Mouse (Mus musculus) hindbrain, embryonic 16.5 days (tissue): Measurements from ENCODE around the gene Gnat2. TPM values are rescaled to one million over a fixed set of nuclear protein-coding genes. Genes with fewer than 3 reads are reported as not detected.

Source experiments
- ATAC-seq: fragments of 200-750 bp; cut with Nextera tagmentation; 2 replicates; pipeline ENCODE4 v1.8.0; 2017; ENCODE audit warnings: moderate TSS enrichment, moderate library complexity
- H3K27ac ChIP-seq: fragments of 300-500 bp; sonication (generic); 2 replicates; pipeline ENCODE4 v1.5.1; 2014; ENCODE audit warnings: low read depth, mild to moderate bottlenecking, control low read depth, low read length, moderate library complexity
- H3K27me3 ChIP-seq: fragments of 300-500 bp; sonication (generic); replicated peaks from 2 replicates; pipeline ENCODE4 v1.6.1; 2014; ENCODE audit warnings: low read length; ENCODE audit not compliant: control insufficient read depth, insufficient read depth
- H3K36me3 ChIP-seq: fragments of 300-500 bp; sonication (generic); 2 replicates; pipeline ENCODE4 v1.6.1; 2014; ENCODE audit warnings: mild to moderate bottlenecking, low read length, moderate library complexity, mixed read lengths; ENCODE audit not compliant: control insufficient read depth, insufficient read depth
- H3K4me1 ChIP-seq: fragments of 300-500 bp; sonication (generic); 2 replicates; pipeline ENCODE4 v1.6.1; 2014; ENCODE audit warnings: low read depth, low read length; ENCODE audit not compliant: control insufficient read depth, insufficient read depth
- H3K4me2 ChIP-seq: fragments of 300-500 bp; sonication (generic); 2 replicates; pipeline ENCODE4 v1.6.1; 2014; ENCODE audit warnings: mild to moderate bottlenecking, low read length, control low read depth, moderate library complexity
- H3K4me3 ChIP-seq: fragments of 300-500 bp; sonication (generic); 2 replicates; pipeline ENCODE4 v1.5.1; 2014; ENCODE audit warnings: mild to moderate bottlenecking, low read length, control low read depth, moderate library complexity
- H3K9ac ChIP-seq: fragments of 300-500 bp; sonication (generic); 2 replicates; pipeline ENCODE4 v1.6.1; 2014; ENCODE audit warnings: low read depth, mild to moderate bottlenecking, control low read depth, low read length, moderate library complexity
- H3K9me3 ChIP-seq: fragments of 300-500 bp; sonication (generic); 2 replicates; pipeline ENCODE4 v1.6.1; 2014; ENCODE audit warnings: mild to moderate bottlenecking, low read length, moderate library complexity; ENCODE audit not compliant: control insufficient read depth
- WGBS: fragments of 180-500 bp; shearing (Covaris S2); extraction: QIAGEN DNeasy Blood & Tissue Kit; methylation state at CpG from one replicate; pipeline ENCODE4 v1.1.7; 2014; 5-methylcytosine and 5-hydroxymethylcytosine counted together
- polyA plus RNA-seq: library from polyadenylated mRNA; unstranded; fragments of >200 nt; fragmentation: Nextera tagmentation; extraction: Ambion mirVana; gene quantifications from 2 replicates; pipeline ENCODE4 v1.2.1, GENCODE M21; 2015

Gnat2 gene
- polyA plus RNA-seq, 1 experiment from 2014 or later = 0.28 TPM

GRCm38 (mm10) chr3:108067370-108067934, 25.1 kb upstream of the Gnat2 start:
- Histone ChIP-seq H3K4me3 (no peak overlapping the region), H3K27me3 (0 out of 2 replicates have a peak, but pooled peaks cover 2% of the 10 kb centered on the region), H3K9me3 (no peaks in the 10 kb centered on the region), H3K27ac (no peak overlapping the region), H3K4me2 (no peak overlapping the region), H3K9ac (no peak overlapping the region), H3K36me3 (no peaks in the 10 kb centered on the region), H3K4me1 (no peaks in the 10 kb centered on the region)
- ATAC-seq = no peak
- 63% methylated on average over 6 of the region's 6 CpGs for WGBS

- peaks cover 7% of the 10 kb centered on the region; the same call in 1 of the 2 replicates for H3K4me1 ChIP-seq
Measured at GRCm38 (mm10) chr3:108068826-108069225, 23.8 kb upstream of the Gnat2 start.

GRCm38 (mm10) chr3:108069231-108069870, 23.2 kb upstream of the Gnat2 start:
- Histone ChIP-seq H3K36me3 (0 out of 2 replicates have a peak, but pooled peaks cover 2% of the 10 kb centered on the region), H3K4me2 (no peak overlapping the region), H3K9me3 (no peaks in the 10 kb centered on the region), H3K27me3 (no peaks in the 10 kb centered on the region), H3K4me1 (peaks cover 7% of the 10 kb centered on the region; the same call in 1 of the 2 replicates), H3K4me3 (no peak overlapping the region), H3K27ac (no peak overlapping the region), H3K9ac (no peak overlapping the region)
- WGBS = 86% methylated on average over 13 of the region's 13 CpGs
- no peak for ATAC-seq

More at GRCm38 (mm10) chr3:108068826-108069225, 23.8 kb upstream of the Gnat2 start:
- no peaks in the 10 kb centered on the region for H3K36me3 ChIP-seq
- 37% methylated on average over 1 of the region's 1 CpGs for WGBS
- ATAC-seq = no peak
- no peak overlapping the region for H3K4me2 ChIP-seq
- H3K27me3 ChIP-seq = 0 out of 2 replicates have a peak, but pooled peaks cover 2% of the 10 kb centered on the region
- no peak overlapping the region for H3K9ac ChIP-seq
- H3K9me3 ChIP-seq = no peaks in the 10 kb centered on the region
- H3K4me3 ChIP-seq = no peak overlapping the region
- H3K27ac ChIP-seq = no peak overlapping the region

- H3K27me3 ChIP-seq = no peaks in the 10 kb centered on the region
- H3K4me1 ChIP-seq = peaks cover 7% of the 10 kb centered on the region; the same call in 1 of the 2 replicates
- H3K36me3 ChIP-seq = peaks cover 14% of the 10 kb centered on the region
- no peaks in the 10 kb centered on the region for H3K9me3 ChIP-seq
- no peak overlapping the region for H3K27ac ChIP-seq
- ATAC-seq = no peak
- no peak overlapping the region for H3K4me3 ChIP-seq
- no peak overlapping the region for H3K4me2 ChIP-seq
- H3K9ac ChIP-seq = no peak overlapping the region
- 69% methylated on average over 10 of the region's 10 CpGs for WGBS
Measured at GRCm38 (mm10) chr3:108070295-108071293, 22.0 kb upstream of the Gnat2 start.

GRCm38 (mm10) chr3:108072983-108073569, 19.5 kb upstream of the Gnat2 start:
- H3K27ac ChIP-seq = no peak overlapping the region
- 64% methylated on average over 9 of the region's 10 CpGs for WGBS
- H3K4me3 ChIP-seq = no peak overlapping the region
- ATAC-seq = peak; percentile 40; the same call in 1 of the 2 replicates
- H3K27me3 ChIP-seq = no peaks in the 10 kb centered on the region
- H3K4me1 ChIP-seq = peaks cover 7% of the 10 kb centered on the region; the same call in 1 of the 2 replicates
- no peak overlapping the region for H3K4me2 ChIP-seq
- no peaks in the 10 kb centered on the region for H3K9me3 ChIP-seq
- peaks cover 35% of the 10 kb centered on the region for H3K36me3 ChIP-seq
- H3K9ac ChIP-seq = no peak overlapping the region

- Histone ChIP-seq H3K4me1 (peaks cover 10% of the 10 kb centered on the region; the same call in 1 of the 2 replicates), H3K9ac (no peak overlapping the region), H3K27me3 (no peaks in the 10 kb centered on the region), H3K4me2 (no peak overlapping the region), H3K9me3 (no peaks in the 10 kb centered on the region), H3K4me3 (no peak overlapping the region), H3K36me3 (peaks cover 37% of the 10 kb centered on the region), H3K27ac (no peak overlapping the region)
- WGBS = 94% methylated on average over 9 of the region's 9 CpGs
- ATAC-seq = no peak
Measured at GRCm38 (mm10) chr3:108076836-108077235, 15.8 kb upstream of the Gnat2 start.

- no peaks in the 10 kb centered on the region for H3K27me3 ChIP-seq
- peaks cover 31% of the 10 kb centered on the region for H3K4me1 ChIP-seq
- no peaks in the 10 kb centered on the region for H3K9me3 ChIP-seq
- peak overlapping the region; percentile 5; the same call in 1 of the 2 replicates for H3K4me2 ChIP-seq
- ATAC-seq = no peak
- peak overlapping the region; percentile 17; the same call in 1 of the 2 replicates for H3K27ac ChIP-seq
- WGBS = 56% methylated on average over 4 of the region's 4 CpGs
- no peak overlapping the region; the same call in 1 of the 2 replicates for H3K9ac ChIP-seq
- H3K36me3 ChIP-seq = peaks cover 12% of the 10 kb centered on the region
- no peak overlapping the region; the same call in 1 of the 2 replicates for H3K4me3 ChIP-seq
Measured at GRCm38 (mm10) chr3:108081681-108082080, 10.9 kb upstream of the Gnat2 start.

- WGBS = 71% methylated on average over 1 of the region's 1 CpGs
- no peaks in the 10 kb centered on the region for H3K27me3 ChIP-seq
- peak overlapping the region; percentile 5; the same call in 1 of the 2 replicates for H3K4me2 ChIP-seq
- no peak for ATAC-seq
- peak overlapping the region; percentile 8; the same call in 1 of the 2 replicates for H3K9ac ChIP-seq
- H3K9me3 ChIP-seq = no peaks in the 10 kb centered on the region
- H3K4me1 ChIP-seq = peaks cover 31% of the 10 kb centered on the region
- peaks cover 6% of the 10 kb centered on the region for H3K36me3 ChIP-seq
- H3K4me3 ChIP-seq = peak overlapping the region; percentile 7; the same call in 1 of the 2 replicates
- H3K27ac ChIP-seq = peak overlapping the region; percentile 36; the same call in 1 of the 2 replicates
Measured at GRCm38 (mm10) chr3:108082251-108082875, 10.2 kb upstream of the Gnat2 start.
